Mouse (Mus musculus): ENCODE data around the gene Slc30a5.

Slc30a5 gene

DNA sequence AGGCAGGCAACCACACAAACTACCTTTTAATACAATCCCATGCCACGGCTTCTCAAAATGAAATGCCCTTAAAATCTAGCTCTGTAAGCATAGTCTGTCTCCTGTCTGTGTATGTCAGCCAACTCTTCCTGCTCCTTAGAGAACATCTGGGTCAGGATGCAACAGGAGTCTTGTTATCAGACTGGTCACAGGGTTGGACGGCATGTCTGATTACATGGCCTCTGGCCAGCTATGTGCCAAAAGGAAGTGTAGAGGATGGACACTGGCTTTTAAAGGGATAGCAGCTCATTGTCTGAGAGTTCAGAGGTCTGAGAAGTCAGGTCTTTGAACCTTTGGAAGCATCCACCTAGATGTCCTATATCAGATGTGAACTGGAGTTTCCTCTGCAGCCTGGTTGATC lies 77.9 kb downstream of the Slc30a5 start:
- no peak for DNase-seq (ENCODE audit: low spot score in 2 of 2)

GRCm38 (mm10) chr13:100754186-100754585 lies 79.0 kb downstream of the Slc30a5 start:
- no peak for DNase-seq (ENCODE audit: low spot score in 2 of 2)

DNA sequence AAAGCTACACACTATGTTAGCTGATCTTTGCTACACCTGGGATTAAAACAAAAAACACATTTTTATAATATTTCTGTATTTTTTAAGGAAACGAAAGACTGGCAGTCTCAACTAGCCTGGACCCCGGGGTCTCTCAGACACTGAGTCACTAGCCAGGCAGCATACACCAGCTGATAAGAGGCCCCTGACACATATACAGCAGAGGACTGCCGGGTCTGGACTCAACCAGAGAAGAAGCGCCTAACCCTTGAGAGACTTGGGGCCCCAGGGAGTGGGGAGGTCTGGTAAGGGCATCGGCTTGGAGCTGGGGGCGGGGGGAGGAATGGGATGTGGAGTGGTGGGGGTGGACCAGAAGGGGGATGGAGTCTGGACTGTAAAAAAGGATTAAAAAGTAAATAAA lies 80.2 kb downstream of the Slc30a5 start:
- DNase-seq (ENCODE audit: low spot score in 2 of 2): no peak

All from spleen, postnatal 14 days (tissue).